Mouse (Mus musculus): ENCODE data around the gene Cxcl10.

The Cxcl10 gene

GRCm38 (mm10) chr5:92321631-92322400, 26.9 kb downstream of the Cxcl10 start:
- DNase-seq (ENCODE audit: low read depth, low spot score) = no peak

DNA sequence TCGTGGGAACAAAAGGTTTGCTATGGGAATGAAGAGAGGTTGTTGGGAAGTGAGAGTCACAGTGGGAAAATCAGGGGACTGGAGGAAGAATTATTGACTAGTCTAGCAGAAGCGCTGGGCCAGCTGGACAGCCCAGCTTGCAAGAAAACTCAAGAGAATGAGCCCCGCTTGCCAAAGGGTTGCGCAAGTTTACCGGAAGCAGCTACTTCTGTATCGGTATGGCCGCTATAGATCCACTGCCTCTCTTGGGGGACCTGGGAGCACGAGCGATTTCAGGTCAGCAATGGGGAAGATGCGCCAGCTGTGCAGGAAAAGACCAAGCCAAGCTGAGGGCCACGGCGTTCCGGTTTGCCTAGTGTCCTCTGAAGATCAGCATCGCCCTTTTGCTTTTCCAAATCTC, 30.1 kb downstream of the Cxcl10 start:
- no peak for DNase-seq (ENCODE audit: low read depth, low spot score)

- DNase-seq (ENCODE audit: low read depth, low spot score) = no peak
These were observed 30.6 kb downstream of the Cxcl10 start for GRCm38 (mm10) chr5:92318119-92318518.

- DNase-seq (ENCODE audit: low read depth, low spot score) = no peak
These were observed 34.9 kb downstream of the Cxcl10 start for GRCm38 (mm10) chr5:92313776-92314175.

DNA sequence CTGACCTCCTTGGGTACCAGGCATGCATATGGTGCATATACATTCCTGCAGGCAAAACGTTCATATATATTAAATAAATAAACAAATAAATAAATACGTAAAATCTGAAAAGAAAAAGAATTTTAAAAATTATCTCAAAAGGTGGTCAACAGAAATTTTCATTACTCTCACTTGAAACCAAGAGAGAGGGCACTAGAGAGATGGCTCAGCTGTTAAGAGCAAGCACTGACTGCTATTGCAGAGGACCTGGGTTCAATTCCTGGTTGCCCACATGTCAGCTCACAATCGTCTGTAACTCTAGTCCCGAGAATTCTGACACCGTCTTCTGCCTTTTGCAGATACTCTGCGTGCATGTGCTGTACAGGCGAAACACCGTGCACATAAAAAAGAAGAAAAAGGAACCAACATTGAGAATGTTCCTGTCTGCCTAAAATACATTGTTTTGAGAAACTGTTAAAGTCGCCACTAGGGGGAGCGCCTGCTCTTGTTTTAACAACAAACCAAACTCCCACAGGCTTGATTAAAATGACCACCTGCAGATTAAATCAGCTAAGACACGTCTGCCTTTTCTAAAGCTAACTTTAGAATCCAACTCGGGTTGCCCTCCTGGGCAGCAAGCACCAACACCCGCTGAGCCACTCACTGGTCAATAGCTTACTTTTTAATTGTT, 36.5 kb downstream of the Cxcl10 start:
- peak; percentile 60 for DNase-seq (ENCODE audit: low read depth, low spot score)

DNA sequence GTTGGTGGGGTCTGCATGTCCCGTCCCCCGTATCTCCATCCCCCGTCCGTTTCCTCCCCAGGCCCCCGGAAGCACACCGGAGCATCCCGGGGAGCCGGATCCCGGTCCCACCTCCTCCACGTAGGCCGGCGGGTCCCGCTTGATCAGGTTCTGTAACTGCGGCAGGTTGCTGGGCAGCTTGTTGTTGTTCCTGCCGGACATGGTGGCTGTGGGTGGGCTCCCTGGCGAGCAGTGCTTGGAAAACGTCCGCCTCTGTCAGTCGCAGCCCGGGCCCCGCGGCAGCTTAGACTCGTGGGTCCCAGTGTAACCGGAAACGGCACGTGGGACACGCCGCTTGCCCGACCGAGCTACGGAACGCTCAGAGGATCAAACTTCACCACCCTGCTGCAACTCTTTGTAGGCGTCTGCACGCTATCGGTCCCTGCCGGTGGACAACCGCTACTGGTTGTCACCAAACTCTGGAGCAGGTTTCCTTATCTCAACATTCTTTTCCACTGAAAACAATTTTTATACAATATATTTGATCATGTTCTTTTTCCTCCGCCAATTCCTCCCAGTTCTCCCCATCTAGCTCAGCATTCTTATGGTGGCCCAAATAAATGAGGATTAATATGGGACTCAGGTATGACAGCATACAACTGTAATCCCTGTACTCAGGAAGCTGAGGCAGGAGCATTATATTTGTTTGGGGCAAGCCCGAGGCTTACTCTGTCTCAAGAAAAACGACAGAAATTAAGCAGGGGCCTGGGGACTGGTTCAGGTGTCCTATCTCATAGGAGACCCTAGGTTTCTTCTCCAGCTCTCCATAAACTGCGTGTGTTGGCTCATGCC, 38.8 kb downstream of the Cxcl10 start, which contains the start of gene Sdad1:
Gene Sdad1, minus strand, starts transcription at position 799 of the 831 bp plus-strand sequence.
- peak; percentile 90 for DNase-seq (ENCODE audit: low read depth, low spot score)

DNA sequence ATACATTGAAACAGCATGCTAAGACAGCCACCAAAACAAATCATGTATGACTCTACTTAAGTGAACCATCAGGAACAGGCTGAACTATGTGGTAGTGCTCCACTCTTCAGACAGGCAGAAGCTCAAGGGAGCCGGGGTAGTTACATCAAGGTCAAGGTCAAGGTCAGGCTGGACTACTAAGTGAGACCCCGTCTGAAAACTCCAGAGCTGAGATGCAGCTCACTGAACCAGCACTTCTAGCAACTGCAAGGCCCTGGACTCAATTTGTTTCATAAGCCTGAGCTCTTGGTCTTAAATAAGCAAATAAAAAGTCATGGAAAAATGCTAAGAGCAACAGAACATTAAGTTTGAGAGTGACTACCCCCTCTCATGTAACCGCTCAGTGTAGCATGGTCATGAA, 44.4 kb downstream of the Cxcl10 start:
- no peak for DNase-seq (ENCODE audit: low read depth, low spot score)

DNA sequence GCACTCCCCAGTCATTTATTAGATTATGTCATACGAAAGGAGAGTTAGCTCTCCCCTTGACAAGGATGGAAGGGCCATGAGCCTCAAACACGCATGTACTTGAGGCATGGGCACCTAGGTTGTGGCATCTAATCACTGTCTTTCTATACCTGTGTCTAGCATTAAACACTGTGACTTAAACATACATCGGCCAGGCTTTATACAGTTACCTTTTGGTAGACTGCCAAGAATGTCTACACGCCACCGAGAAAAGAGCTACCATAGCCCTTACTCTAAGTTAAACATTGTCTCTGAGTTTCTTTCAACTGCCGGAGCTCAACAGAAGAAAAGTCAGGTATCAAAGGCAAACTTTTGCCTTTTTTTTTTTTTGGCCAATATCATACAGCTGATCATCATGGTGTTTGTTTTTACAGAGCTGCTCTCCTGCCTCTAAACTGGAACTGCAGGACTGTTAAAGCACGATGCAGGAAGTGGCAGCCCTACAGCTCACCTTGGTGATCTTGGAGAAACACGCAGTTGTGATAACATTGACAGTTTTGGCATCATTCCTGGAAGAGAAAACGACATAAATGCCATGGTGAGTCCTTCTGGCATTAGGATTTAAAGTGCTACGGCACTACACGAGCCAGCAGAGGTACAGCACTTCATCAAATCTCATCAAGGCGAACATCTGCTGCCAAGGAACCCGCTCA, 46.4 kb downstream of the Cxcl10 start:
- DNase-seq (ENCODE audit: low read depth, low spot score) = no peak
